Mouse (Mus musculus): ENCODE measurements around the gene Sash1.

DNA sequence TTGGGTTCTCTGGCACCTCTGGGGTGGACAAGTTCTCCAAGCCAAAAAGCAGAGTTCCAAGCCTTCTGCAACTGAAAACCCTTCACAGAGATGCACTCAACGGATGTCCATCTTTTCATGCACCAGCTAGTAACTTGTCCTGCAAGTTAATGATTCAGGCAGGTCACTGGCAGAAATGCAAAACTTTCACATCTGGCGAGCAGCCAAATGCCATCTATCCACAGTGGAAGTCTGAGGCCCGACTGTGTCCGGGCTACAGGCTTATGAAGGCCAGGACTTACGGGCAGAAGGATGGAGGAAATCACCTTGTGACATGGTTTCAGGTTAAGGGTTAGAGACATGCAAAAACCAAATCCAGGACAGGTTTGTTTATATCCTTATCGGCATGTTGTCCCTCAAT lies 88.0 kb downstream of the Sash1 start:
- TF ChIP-seq CTCF (IDR thresholded peaks at IDR 0.05; ENCODE audit: low read depth, low read length) = no peak
- TF ChIP-seq POLR2A (IDR thresholded peaks at IDR 0.05; ENCODE audit: insufficient read depth, low read length) = no peak

Measured in ES-Bruce4 (cell line).